ENCODE assay signal across 1 mouse cellular context in genomic region chr3:88042661-88043421, GRCm38 (mm10).
A peak's percentile ranks its signal among the peaks of the same experiment; 100 is the strongest.
TF ChIP-seq lines count a peak whose summit lies in the region.

TSS of gene Gpatch4 (plus strand) at chr3:88043108.

TF ChIP-seq in CH12.LX, 34 proteins besides CTCF, POLR2A, EP300 and RAD21 (continued from another document):
- TF ChIP-seq USF2 (conservative IDR thresholded peaks at IDR 0.05; ENCODE audit: low read depth, low read length) (no peak), MYC (IDR thresholded peaks at IDR 0.05; ENCODE audit: low read depth, low read length) (peak; percentile 100), IRF4 (IDR thresholded peaks at IDR 0.05; ENCODE audit: low read depth, low read length) (no peak), BHLHE40 (IDR thresholded peaks at IDR 0.05; ENCODE audit: low read depth, low read length) (peak; percentile 91), ZMIZ1 (IDR thresholded peaks at IDR 0.05; ENCODE audit: low read depth, low read length) (no peak; the same call in 1 of the 2 replicates), JUN (IDR thresholded peaks at IDR 0.05; ENCODE audit: insufficient read depth, low read depth, low read length) (no peak), MXI1 (IDR thresholded peaks at IDR 0.05; ENCODE audit: low read depth, low read length) (peak; percentile 100), ETS1 (conservative IDR thresholded peaks at IDR 0.05; ENCODE audit: low read depth, low read length) (0 out of 2 replicates have a peak, but pooled peaks have one; percentile 18), TCF12 (IDR thresholded peaks at IDR 0.05; ENCODE audit: low read depth, low read length) (peak; percentile 78), GABPA (IDR thresholded peaks at IDR 0.05; ENCODE audit: insufficient replicate concordance, low read depth, low read length) (no peak; the same call in 1 of the 2 replicates), CHD2 (IDR thresholded peaks at IDR 0.05; ENCODE audit: low read length) (no peak), PAX5 (IDR thresholded peaks at IDR 0.05; ENCODE audit: low read length) (no peak), E2F4 (IDR thresholded peaks at IDR 0.05; ENCODE audit: insufficient replicate concordance, low read depth, low read length) (no peak), MEF2A (IDR thresholded peaks at IDR 0.05; ENCODE audit: borderline replicate concordance, low read depth, low read length) (peak; percentile 39; the same call in 1 of the 2 replicates), MAX (IDR thresholded peaks at IDR 0.05; ENCODE audit: low read length) (peak; percentile 100), CHD1 (IDR thresholded peaks at IDR 0.05; ENCODE audit: low read depth, low read length) (no peak), NRF1 (IDR thresholded peaks at IDR 0.05; ENCODE audit: low read depth, low read length) (peak; percentile 60), MAFK (IDR thresholded peaks at IDR 0.05; ENCODE audit: insufficient replicate concordance, low read length) (no peak), SMC3 (IDR thresholded peaks at IDR 0.05; ENCODE audit: low read depth, low read length) (no peak), POLR2AphosphoS2 (IDR thresholded peaks at IDR 0.05; ENCODE audit: low read depth, low read length) (peak; percentile 78), SIN3A (IDR thresholded peaks at IDR 0.05; ENCODE audit: low read length) (peak; percentile 100), ZC3H11A (IDR thresholded peaks at IDR 0.05; ENCODE audit: low read depth, low read length) (no peak), TBP (conservative IDR thresholded peaks at IDR 0.05; ENCODE audit: low read depth, low read length) (peak; percentile 92), HCFC1 (IDR thresholded peaks at IDR 0.05; ENCODE audit: low read depth, low read length) (peak; percentile 89), KAT2A (IDR thresholded peaks at IDR 0.05; ENCODE audit: insufficient replicate concordance, low read length) (peak; percentile 76; the same call in 1 of the 2 replicates)
TF ChIP-seq in CH12.LX: peak in this region for 15.
